Mouse (Mus musculus) WW6 (cell line): ENCODE results near the gene 4930415O20Rik.

Experiments
- DNase-seq: peaks from one replicate; pipeline ENCODE4 v3.0.0-alpha.2; 2013; ENCODE audit warnings: low read depth, low spot score

4930415O20Rik gene

DNA sequence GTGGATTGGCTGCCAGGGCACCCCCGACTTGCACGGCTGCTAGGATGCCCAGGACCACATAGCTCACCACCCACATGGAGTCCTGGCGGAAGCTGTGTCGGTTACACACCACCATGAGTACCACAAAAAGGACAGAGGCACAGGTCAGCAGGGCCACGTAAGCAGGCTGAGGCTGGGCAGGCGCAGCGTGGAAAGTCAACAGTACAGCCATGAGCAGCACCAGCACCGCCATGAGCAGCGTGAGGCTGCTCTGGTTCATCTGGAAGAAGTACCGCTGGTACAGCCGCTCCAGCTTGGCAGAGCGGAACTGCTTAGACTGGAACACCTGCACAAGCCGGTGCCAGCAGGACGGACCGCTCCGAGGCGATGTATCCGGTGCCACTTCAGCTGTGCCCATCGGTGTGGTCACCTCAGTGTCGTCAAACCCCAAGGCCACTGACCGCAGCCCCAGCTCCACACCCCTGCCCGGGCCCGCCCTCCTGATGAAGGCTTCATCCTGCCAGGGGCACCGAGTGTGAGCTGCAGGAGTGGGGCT lies 33.3 kb downstream of the 4930415O20Rik start:
- DNase-seq, result no peak

DNA sequence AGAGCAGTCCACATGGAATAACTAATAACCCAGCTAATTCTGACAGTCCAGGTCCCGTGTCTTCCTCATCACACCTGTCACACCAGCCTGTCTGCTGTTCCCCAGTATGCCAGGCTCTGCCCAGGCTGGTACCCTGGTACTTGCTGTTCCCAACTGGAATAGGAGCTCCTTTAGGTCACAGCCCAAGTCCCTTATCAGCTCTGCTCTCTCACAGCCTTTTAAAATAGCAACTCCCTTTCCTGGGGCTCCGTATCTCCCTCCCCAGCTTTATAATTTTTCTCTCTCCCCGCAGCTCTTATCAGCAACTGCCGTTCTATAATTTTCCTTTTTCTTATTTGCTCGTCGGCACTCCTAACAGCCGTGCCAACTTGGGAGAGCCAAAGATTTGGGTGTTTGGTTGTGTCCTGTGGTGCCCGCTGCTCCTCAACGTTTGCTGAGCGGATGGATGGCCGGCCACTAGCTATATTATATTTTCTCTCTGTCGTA lies 35.3 kb downstream of the 4930415O20Rik start:
- no peak for DNase-seq

- DNase-seq, result no peak
Observed at GRCm38 (mm10) chr15:98606739-98607138, 35.9 kb downstream of the 4930415O20Rik start.

GRCm38 (mm10) chr15:98607557-98607956 lies 36.8 kb downstream of the 4930415O20Rik start:
- no peak for DNase-seq

DNA sequence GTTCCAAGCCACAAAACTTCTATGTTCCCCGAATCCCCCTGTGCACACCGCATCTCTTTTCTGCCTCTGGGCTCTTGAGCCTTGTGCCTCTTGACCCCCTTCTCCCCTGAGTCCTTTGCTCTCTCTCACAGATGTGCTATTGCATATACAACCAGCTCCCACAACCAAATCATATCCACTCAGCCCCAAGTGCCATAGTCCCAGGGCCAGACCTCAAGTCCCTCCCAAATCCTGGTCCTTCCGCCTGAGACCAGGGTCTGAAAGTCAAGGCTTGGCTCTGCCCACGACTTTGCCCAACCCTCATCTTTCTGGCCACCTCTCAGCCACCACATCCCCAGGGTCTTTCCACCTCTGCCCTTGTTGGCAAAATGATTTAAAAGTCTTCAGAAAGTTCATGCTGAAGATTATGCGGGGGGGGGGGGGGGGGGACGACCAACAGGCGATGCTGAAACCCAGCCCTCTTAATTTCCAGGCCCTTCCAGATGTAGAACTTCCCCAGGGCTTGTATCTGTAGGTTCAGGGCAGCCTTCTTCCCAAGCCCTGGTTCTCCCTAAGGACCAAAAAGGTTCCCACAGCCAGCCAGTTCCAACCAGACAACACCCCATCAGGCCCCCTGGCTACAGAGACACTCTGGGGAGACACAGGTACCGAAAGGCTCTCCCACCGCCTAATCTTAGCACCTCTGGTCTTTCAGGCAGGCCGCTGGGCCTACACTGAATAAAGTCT lies 37.4 kb downstream of the 4930415O20Rik start:
- no peak for DNase-seq

- DNase-seq, result no peak
Observed at GRCm38 (mm10) chr15:98608784-98609250, 38.0 kb downstream of the 4930415O20Rik start.

DNA sequence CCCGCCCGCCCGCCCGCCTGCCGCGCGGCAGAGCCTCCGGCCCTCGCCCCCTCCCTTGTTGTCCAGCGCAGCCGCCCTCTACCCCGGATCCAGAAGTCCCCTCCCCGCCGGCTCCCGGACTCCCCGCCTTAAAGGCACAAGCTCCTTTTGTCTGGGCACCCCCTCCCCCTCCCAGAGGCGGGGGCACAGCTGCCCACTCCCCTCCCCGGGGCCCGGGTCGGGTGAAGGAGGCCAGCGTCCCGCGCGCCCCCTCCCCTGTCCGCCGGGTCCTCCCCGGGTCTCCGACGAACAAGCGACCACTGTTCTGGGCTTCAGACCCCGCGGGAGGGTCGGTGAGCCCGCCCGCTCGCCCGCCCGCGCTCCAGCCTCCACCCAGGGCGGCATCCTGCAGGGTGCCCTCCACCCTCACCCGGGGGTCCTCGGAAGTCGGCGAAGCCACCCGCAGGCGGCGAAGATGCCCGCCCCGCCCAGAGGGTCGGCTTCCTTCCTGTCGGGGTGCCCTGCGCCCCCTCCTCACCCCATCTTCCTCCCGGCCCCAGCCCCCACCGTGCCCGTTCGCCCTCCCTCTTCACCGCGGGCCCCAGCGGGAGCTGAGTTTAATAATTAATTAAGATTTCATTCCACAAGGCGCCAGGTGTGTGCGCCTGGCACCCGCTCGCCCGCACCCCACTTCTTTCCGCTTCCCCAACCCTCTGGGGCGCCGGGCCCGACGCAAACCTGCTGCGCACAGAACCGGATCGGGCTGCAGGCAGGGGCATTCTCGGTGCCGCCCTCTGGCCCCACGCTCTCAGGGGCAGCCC lies 38.7 kb downstream of the 4930415O20Rik start, which contains the start of gene Adcy6:
TSS of gene Adcy6 (minus strand) at position 746 of the 800 bp plus-strand sequence.
- no peak for DNase-seq

DNA sequence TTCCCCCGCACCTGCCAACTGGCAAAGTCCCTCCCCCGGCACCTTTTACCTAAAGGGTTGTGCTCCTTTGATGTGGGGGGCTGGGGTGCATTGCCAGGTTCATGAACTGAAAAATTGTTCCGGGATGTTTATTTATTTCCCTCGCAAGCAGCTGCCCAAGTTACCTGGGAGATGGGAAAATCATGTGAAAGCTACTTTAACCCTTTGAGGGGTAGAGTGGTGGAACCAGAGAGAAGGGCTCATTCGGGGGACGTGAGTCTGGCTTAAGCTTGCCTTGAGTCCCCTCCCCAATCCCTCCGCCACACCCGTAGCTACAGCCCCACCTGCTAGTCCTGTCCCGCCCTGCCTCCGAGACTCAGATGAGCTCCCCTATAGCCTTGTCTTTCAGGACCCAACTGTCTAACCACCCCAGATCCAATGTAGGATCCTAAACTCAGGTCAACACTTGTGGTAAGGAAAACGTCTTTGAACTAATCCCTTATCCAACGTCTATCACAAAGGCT lies 39.4 kb downstream of the 4930415O20Rik start:
- no peak for DNase-seq

- DNase-seq, result no peak
Observed at GRCm38 (mm10) chr15:98612229-98612628, 41.4 kb downstream of the 4930415O20Rik start.

- DNase-seq, result no peak
Observed at GRCm38 (mm10) chr15:98614551-98614950, 43.7 kb downstream of the 4930415O20Rik start.

DNA sequence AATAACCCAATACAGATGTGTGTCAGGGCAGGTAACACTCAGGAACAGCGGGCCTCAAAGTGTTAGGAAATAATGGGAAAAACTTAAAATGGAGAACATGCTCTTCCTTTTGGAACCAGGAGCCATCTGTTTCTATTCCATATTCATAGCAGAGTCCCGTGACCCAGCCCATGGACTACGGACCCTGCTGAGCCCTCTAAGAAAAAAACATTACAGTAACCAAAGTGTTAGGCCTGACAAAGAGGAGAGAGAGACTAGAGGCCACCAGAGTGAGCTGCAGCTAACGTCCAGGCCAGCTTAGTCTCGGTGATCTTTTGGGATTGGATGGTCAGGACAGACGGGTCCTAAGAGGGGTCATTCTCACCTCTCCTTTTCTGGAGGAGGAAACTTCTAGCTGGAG lies 44.2 kb downstream of the 4930415O20Rik start:
- DNase-seq, result no peak

- no peak for DNase-seq
Observed at GRCm38 (mm10) chr15:98615751-98616150, 44.9 kb downstream of the 4930415O20Rik start.

DNA sequence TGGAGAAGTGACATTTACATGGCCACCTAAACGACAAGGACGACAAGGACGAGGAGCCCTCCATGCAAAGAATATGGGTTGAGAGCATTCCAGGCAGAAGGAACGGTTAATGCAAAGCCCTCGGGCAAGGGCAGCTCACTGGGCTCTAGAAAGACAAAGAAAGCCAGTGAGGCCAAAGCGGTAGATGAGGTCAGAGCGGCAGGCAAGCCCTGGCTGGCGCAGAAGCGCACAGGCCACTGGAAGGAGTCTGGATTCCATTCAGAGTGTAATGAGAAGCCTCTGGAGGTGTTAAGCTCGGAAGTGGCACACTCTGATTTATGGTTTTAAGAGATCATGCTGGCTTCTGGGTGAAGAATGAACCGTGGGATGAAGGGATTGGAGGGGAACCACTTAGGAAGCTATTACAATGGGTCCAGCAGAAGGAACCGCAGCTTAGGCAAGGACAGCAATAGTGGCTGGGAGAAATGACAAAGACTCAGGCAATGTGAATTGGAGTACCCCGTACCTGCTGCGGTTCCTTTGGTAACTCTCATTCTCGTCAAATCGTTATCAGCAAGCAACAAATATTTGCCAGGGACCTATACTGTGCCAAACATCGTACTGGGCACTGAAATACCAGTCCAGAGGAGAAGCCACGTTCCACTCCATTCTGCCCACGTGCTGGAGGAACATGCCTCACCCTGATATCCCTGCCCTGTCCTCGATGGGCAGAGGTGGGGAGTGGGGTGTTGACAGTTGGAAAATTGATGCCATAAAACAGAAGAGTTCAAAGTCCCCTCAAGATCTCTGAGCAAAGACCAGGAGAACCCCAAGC lies 45.8 kb downstream of the 4930415O20Rik start:
- DNase-seq, result no peak

GRCm38 (mm10) chr15:98617176-98617537 lies 46.4 kb downstream of the 4930415O20Rik start:
- DNase-seq, result no peak

DNA sequence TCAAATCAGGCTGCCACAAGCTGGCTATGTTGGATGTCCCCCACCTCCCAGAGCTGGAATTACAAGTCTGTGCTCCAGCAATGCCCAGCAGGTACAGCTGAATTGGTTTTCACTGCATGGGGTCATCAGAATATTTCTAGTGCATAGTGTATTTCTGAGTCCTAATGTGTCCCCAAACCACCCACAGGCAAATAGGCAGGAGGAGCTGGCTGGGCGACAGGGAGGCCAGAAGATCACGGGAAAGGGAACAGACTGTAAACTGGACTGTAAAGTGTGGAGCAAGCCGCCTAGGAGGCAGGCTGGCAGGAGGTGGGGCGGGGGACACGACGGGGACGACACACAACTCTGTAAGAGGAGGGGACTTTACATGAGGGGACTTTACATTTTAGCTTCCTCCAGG lies 51.4 kb downstream of the 4930415O20Rik start:
- DNase-seq, result no peak

GRCm38 (mm10) chr15:98622721-98623120 lies 51.9 kb downstream of the 4930415O20Rik start:
- no peak for DNase-seq

DNA sequence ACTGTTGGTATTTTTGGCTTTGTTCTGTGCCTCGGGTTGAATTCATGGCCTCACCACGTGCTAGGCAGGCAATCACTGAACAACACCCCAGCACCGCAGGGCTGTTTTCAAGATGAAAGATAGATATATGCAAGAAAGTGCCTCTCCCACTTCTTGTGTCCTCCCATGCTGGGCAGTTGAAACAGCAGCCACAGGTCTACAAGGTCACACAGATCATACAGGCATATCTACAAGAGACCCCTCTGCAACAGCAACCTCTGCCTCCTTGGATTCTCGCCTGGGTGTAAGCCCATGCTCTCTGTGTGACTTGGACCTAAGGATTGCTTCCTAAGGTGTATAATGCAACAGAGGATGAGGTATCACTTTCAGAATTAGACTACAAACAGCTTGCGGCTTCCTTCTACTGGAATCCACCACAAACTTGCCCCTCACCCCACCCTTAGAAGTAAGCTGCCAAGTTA lies 52.6 kb downstream of the 4930415O20Rik start:
- no peak for DNase-seq

- no peak for DNase-seq
Observed at GRCm38 (mm10) chr15:98626078-98626477, 55.3 kb downstream of the 4930415O20Rik start.

- DNase-seq, result no peak
Observed at GRCm38 (mm10) chr15:98626487-98627212, 55.8 kb downstream of the 4930415O20Rik start.

DNA sequence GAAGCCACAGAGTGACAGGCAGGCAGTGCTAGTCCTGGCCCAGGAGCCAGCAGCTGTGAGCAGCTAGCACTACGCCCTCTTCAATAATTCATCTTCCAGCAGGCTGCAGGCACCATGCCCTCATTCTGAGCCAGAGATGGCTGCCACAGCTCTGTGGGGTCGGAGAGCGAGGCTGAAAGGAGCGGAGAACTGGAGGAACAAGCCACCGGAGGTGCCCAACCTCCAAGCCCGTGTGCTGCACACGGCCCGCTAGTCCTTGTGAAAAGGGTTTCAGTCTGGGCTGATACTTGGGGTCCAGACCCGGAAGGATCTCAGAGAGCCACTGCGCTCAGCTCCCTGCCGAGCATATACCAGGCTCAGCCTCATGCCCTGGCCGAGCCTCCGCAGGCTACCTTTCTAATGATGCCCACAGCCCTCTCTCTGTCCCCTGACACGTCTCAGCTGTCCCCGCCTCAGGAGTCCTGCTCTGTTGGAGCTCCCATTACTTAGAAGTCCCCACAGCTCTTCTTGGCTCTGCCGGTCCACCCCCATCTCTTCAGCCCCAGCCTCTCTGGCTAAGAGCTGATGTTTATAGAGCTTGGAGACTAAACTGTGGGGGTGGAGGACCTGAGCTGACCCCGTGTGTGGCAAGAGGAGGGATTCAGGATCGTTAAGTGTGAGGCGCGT lies 57.9 kb downstream of the 4930415O20Rik start:
- DNase-seq, result no peak
